Mouse (Mus musculus) T-helper 2 cell (primary cell): ENCODE results near the gene Olfr1202.

Experiments
- in situ Hi-C: fragments of 300-600 bp; cut with MboI, MseI; formaldehyde crosslinking; loops from one replicate; pipeline ENCODE4 v1.15.1; 2025; ENCODE audit warnings: high pct_unique_total_duplicates

Gene Olfr1202

DNA sequence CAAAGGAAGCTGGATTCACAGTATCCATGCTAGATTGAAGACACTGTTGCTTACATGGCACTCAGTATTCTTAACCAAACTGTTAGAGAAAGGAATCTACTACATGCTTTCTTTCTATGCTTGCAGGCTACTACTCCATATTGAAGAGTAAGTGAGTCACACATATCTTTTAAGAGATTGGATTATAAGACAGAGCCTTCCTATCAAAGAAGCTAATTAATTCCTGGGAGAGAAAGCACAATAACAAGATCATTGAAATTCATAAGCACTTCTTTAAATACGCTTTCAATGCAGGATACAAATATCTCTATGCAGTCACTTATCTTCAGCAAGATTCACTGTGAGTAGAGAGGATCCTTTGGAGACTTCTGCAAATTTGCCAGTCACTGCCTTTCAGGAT is at the start of gene Olfr1202:
TSS of gene Olfr1202 (plus strand) at position 301 of the 400 bp plus-strand sequence.
- in situ Hi-C loops, result no loop called here

DNA sequence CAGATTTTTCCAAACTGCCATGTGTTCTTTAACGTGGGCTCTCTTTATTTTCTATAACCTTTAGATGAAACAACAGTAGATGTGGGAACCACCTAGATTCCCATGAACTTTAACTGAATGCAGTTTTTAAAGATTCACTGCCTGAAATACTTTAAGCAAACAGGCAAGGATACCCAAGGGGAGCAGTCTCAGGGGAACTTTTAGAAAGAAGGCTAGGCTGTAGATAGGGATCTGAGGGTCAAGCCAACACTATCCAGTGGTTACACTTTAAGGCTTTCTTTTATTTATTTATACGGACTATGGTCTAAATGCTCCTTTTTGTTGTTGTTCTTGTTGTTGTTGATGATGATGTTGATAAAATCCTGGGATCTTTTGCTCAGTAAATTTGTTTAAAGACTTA is 43.9 kb upstream of the Olfr1202 start, which contains the start of gene Olfr1200:
TSS of gene Olfr1200 (minus strand) at position 101 of the 400 bp plus-strand sequence.
- in situ Hi-C loops, result no loop called here

DNA sequence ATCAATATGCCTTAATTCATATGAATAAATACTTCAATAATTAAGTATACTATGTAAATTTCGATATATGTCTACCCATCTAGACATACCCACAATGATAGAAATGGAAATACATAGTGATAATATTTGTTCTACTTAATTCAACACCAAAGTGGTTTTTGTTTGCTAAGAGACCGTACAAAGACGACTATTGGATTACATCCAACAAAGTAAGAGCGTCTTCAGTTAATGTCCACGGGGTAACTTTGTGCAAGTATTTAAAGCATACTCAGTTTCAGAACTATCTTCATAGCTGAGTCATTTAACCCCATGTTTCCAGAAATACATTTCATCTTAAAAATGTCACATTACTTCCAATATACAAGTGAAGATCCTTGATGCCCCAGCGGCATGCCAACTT is 21.6 kb upstream of the Olfr1202 start, which contains the start of gene Olfr1201:
TSS of gene Olfr1201 (plus strand) at position 301 of the 400 bp plus-strand sequence.
- in situ Hi-C loops, result no loop called here

DNA sequence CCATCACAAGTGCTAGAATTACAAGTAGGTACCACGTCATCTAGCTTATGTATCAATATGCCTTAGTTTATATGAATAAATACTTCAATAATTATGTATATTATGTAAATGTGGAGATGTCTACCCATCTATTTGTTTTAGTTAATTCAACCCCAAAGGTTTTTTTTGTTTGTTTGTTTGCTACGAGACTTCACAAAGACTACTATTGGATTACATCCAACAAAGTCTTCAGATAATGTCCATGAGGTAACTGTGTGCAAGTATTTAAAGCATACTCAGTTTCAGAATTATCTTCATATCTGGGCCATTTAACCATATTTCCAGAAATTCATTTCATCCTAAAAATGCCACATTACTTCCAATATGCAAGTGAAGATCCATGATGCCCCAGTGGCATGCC is 15.1 kb downstream of the Olfr1202 start, which contains the start of gene Olfr1205:
TSS of gene Olfr1205 (plus strand) at position 301 of the 400 bp plus-strand sequence.
- in situ Hi-C loops, result no loop called here

DNA sequence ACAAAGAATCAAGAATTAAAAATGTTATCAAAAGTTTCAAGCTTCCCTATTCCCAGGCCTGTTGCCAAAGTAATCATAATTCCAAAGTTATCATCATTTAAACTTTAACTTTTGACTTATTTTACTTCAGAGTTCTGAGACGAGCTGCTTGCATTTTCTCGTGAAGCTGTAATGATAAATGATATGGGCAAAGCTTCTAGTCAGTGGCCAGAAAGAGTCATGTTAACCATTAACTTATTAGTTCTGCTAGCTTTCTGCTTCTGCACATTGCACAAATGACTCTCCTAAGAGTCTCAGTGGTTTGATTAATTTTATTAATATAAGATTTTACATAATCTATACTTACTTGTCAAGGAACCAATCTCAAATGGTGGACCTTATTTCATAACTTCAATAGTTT is 24.2 kb downstream of the Olfr1202 start:
- in situ Hi-C loops, result no loop called here

DNA sequence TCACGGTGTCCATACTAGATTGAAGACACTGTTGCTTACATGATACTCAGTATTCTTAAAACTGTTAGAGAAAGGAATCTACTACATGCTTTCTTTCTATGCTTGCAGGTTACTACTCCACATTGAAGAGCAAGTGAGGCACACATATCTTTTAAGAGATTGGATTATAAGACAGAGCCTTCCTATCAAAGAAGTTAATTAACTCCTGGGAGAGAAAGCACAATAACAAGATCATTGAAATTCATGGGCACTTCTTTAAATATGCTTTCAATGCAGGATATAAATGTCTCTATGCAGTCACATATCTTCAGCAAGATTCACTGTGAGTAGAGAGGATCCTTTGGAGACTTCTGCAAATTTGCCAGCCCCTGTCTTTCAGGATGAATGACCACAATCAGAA is 34.7 kb downstream of the Olfr1202 start, which contains the start of gene Olfr1204:
TSS of gene Olfr1204 (plus strand) at position 301 of the 400 bp plus-strand sequence.
- in situ Hi-C loops, result no loop called here

DNA sequence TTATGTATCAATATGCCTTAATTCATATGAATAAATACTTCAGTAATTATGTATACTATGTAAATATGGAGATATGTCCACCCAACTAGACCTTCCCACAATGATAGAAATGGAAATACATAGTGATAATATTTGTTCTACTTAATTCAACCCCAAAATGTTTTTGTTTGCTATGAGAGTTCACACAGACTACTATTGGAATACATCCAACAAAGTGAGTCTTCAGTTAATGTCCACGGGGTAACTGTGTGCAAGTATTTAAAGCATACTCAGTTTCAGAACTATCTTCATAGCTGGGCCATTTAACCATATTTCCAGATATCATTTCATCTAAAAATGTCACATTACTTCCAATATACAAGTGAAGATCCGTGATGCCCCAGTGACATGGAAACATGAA is 48.6 kb downstream of the Olfr1202 start, which contains the start of gene Olfr1206:
TSS of gene Olfr1206 (plus strand) at position 301 of the 400 bp plus-strand sequence.
- in situ Hi-C loops, result no loop called here
